Mouse (Mus musculus) CH12.LX (cell line): ENCODE measurements around the gene Ltb. TPM values are rescaled to one million over a fixed set of nuclear protein-coding genes. Genes with fewer than 3 reads are reported as not detected.

Experiments used
- DNase-seq: peaks from one replicate; pipeline ENCODE4 v3.0.0-alpha.2; 2013; ENCODE audit errors: extremely low read depth
- H3K27ac ChIP-seq: 2 replicates; pipeline ENCODE4 v1.5.1; 2012; ENCODE audit warnings: low read depth, mild to moderate bottlenecking, control low read depth, moderate library complexity; ENCODE audit not compliant: insufficient read depth
- H3K27me3 ChIP-seq: replicated peaks from 2 replicates; pipeline ENCODE3; 2012; ENCODE audit warnings: inconsistent platforms
- H3K36me3 ChIP-seq, 2 experiments: replicated peaks in 1 of 2; 2 replicates each; pipeline versions ENCODE3 to v1.6.1; 2012; ENCODE audit warnings: inconsistent platforms in 1 of 2, low read length in 1 of 2, mild to moderate bottlenecking in 1 of 2, mixed read lengths in 1 of 2, moderate library complexity in 1 of 2; ENCODE audit not compliant: control insufficient read depth in 1 of 2, insufficient read depth in 1 of 2
- H3K4me1 ChIP-seq, 2 experiments: 2 replicates each; pipeline ENCODE4 v1.6.1; 2012; ENCODE audit warnings: inconsistent platforms in 1 of 2, moderate library complexity in 1 of 2; ENCODE audit not compliant: insufficient read depth in 2 of 2, control insufficient read depth in 1 of 2
- H3K4me2 ChIP-seq: 2 replicates; pipeline ENCODE4 v1.6.1; 2012; ENCODE audit warnings: low read depth, mild to moderate bottlenecking, control low read depth; ENCODE audit not compliant: poor library complexity, insufficient read depth, severe bottlenecking
- H3K4me3 ChIP-seq, 3 experiments: fragments of 150-350 bp in 1 of 3; sonication (generic) in 1 of 3; replicated peaks in 1 of 3; 2 replicates each; pipeline versions ENCODE3 to v1.5.1; 2011 to 2012; ENCODE audit warnings: low read depth in 2 of 3, low read length in 2 of 3, mild to moderate bottlenecking in 2 of 3, moderate library complexity in 2 of 3, control low read depth in 1 of 3, improper control_type of control experiment in 1 of 3, inconsistent platforms in 1 of 3, mixed read lengths in 1 of 3; ENCODE audit not compliant: poor library complexity in 1 of 3
- H3K79me2 ChIP-seq: replicated peaks from 2 replicates; pipeline ENCODE4 v1.6.1; 2012; ENCODE audit warnings: mild to moderate bottlenecking, moderate library complexity; ENCODE audit not compliant: control insufficient read depth, poor library complexity, insufficient read depth, severe bottlenecking; ENCODE audit errors: extremely low read depth
- H3K9ac ChIP-seq: 2 replicates; pipeline ENCODE4 v1.6.1; 2012; ENCODE audit warnings: low read depth, mild to moderate bottlenecking, control low read depth, moderate library complexity; ENCODE audit not compliant: insufficient read depth
- H3K9me3 ChIP-seq: replicated peaks from 2 replicates; pipeline ENCODE3; 2012; ENCODE audit warnings: low read length, inconsistent platforms, mixed read lengths
- BHLHE40 ChIP-seq: IDR thresholded peaks from 2 replicates; pipeline ENCODE4 v1.6.1; 2011; ENCODE audit warnings: mild to moderate bottlenecking, low read depth, low read length, improper control_type of control experiment
- CHD1 ChIP-seq: IDR thresholded peaks from 2 replicates; pipeline ENCODE4 v1.6.1; 2012; ENCODE audit warnings: low read depth, low read length, improper control_type of control experiment, inconsistent platforms
- CTCF ChIP-seq, 2 experiments: IDR thresholded peaks in 1 of 2; conservative IDR thresholded peaks in 1 of 2; 2 replicates each; pipeline ENCODE4 v1.5.1; 2011 to 2012; ENCODE audit warnings: low read depth in 2 of 2, low read length in 2 of 2, improper control_type of control experiment in 1 of 2, inconsistent platforms in 1 of 2, mild to moderate bottlenecking in 1 of 2, moderate library complexity in 1 of 2
- E2F4 ChIP-seq: IDR thresholded peaks from 2 replicates; pipeline ENCODE4 v1.6.1; 2011; ENCODE audit warnings: low read depth, low read length, improper control_type of control experiment; ENCODE audit not compliant: insufficient replicate concordance
- ETS1 ChIP-seq: conservative IDR thresholded peaks from 2 replicates; pipeline ENCODE4 v1.6.1; 2012; ENCODE audit warnings: low read depth, mild to moderate bottlenecking, inconsistent platforms, low read length, improper control_type of control experiment, moderate library complexity
- HCFC1 ChIP-seq: IDR thresholded peaks from 2 replicates; pipeline ENCODE4 v1.6.1; 2012; ENCODE audit warnings: low read depth, mild to moderate bottlenecking, inconsistent platforms, low read length, improper control_type of control experiment
- JUN ChIP-seq: IDR thresholded peaks from 2 replicates; pipeline ENCODE4 v1.6.1; 2011; ENCODE audit warnings: low read depth, mild to moderate bottlenecking, low read length, improper control_type of control experiment, moderate library complexity; ENCODE audit not compliant: insufficient read depth
- JUND ChIP-seq: conservative IDR thresholded peaks from 2 replicates; pipeline ENCODE4 v1.6.1; 2011; ENCODE audit warnings: low read depth, low read length, improper control_type of control experiment
- KAT2A ChIP-seq: IDR thresholded peaks from 2 replicates; pipeline ENCODE4 v1.6.1; 2012; ENCODE audit warnings: low read length, improper control_type of control experiment, inconsistent platforms; ENCODE audit not compliant: insufficient replicate concordance
- MAFK ChIP-seq: IDR thresholded peaks from 2 replicates; pipeline ENCODE4 v1.6.1; 2011; ENCODE audit warnings: low read length, improper control_type of control experiment; ENCODE audit not compliant: insufficient replicate concordance
- MEF2A ChIP-seq: IDR thresholded peaks from 2 replicates; pipeline ENCODE4 v1.6.1; 2014; ENCODE audit warnings: low read depth, mild to moderate bottlenecking, inconsistent platforms, low read length, improper control_type of control experiment, borderline replicate concordance
- MYC ChIP-seq: IDR thresholded peaks from 2 replicates; pipeline ENCODE4 v1.6.1; 2011; ENCODE audit warnings: low read depth, mild to moderate bottlenecking, improper control_type of control experiment, low read length
- NRF1 ChIP-seq: IDR thresholded peaks from 2 replicates; pipeline ENCODE4 v1.6.1; 2014; ENCODE audit warnings: low read depth, mild to moderate bottlenecking, inconsistent platforms, low read length, improper control_type of control experiment, moderate library complexity
- PAX5 ChIP-seq: IDR thresholded peaks from 2 replicates; pipeline ENCODE4 v1.6.1; 2012; ENCODE audit warnings: low read length, inconsistent platforms, mixed read lengths
- POLR2A ChIP-seq: IDR thresholded peaks from 2 replicates; pipeline ENCODE4 v1.6.1; 2011; ENCODE audit warnings: low read depth, mild to moderate bottlenecking, improper control_type of control experiment, low read length
- RAD21 ChIP-seq: IDR thresholded peaks from 2 replicates; pipeline ENCODE4 v1.6.1; 2011; ENCODE audit warnings: low read depth, mild to moderate bottlenecking, low read length, improper control_type of control experiment, moderate library complexity
- RCOR1 ChIP-seq: conservative IDR thresholded peaks from 2 replicates; pipeline ENCODE4 v1.6.1; 2012; ENCODE audit warnings: low read depth, mild to moderate bottlenecking, inconsistent platforms, low read length, improper control_type of control experiment
- SMC3 ChIP-seq: IDR thresholded peaks from 2 replicates; pipeline ENCODE4 v1.6.1; 2011; ENCODE audit warnings: low read depth, low read length, improper control_type of control experiment
- TCF12 ChIP-seq: IDR thresholded peaks from 2 replicates; pipeline ENCODE4 v1.6.1; 2014; ENCODE audit warnings: low read depth, mild to moderate bottlenecking, inconsistent platforms, low read length, improper control_type of control experiment
- USF1 ChIP-seq: IDR thresholded peaks from 2 replicates; pipeline ENCODE4 v1.6.1; 2014; ENCODE audit warnings: low read depth, mild to moderate bottlenecking, inconsistent platforms, low read length, improper control_type of control experiment
- USF2 ChIP-seq: conservative IDR thresholded peaks from 2 replicates; pipeline ENCODE4 v1.6.1; 2011; ENCODE audit warnings: low read depth, low read length, improper control_type of control experiment
- ZC3H11A ChIP-seq: IDR thresholded peaks from 2 replicates; pipeline ENCODE4 v1.6.1; 2012; ENCODE audit warnings: low read depth, mild to moderate bottlenecking, inconsistent platforms, low read length, improper control_type of control experiment
- ZKSCAN1 ChIP-seq: IDR thresholded peaks from 2 replicates; pipeline ENCODE4 v1.6.1; 2012; ENCODE audit warnings: low read depth, inconsistent platforms, low read length, improper control_type of control experiment, borderline replicate concordance
- ZNF384 ChIP-seq: IDR thresholded peaks from 2 replicates; pipeline ENCODE4 v1.6.1; 2012; ENCODE audit warnings: low read depth, low read length, improper control_type of control experiment, inconsistent platforms
- dilution Hi-C: fragments of 300-500 bp; cut with MboI; formaldehyde crosslinking; loops from 2 replicates; pipeline ENCODE4 v1.14.3; 2020; ENCODE audit warnings: low sequenced_read_pairs; ENCODE audit not compliant: extremely low pct_unique_long_range_greater_than_20kb, extremely low pct_ligation_motif_present
- in situ Hi-C: fragments of 300-500 bp; cut with MboI; formaldehyde crosslinking; loops from 3 replicates; pipeline ENCODE4 v1.14.3; 2019; ENCODE audit warnings: low sequenced_read_pairs, low pct_ligation_motif_present, low pct_unique_long_range_greater_than_20kb, mixed read lengths
- polyA plus RNA-seq: library from polyadenylated mRNA; unstranded; fragments of >175 nt; gene quantifications from 2 replicates; pipeline ENCODE4 v1.2.1, GENCODE M21; 2012; ENCODE audit warnings: low read depth; ENCODE audit not compliant: insufficient read length
- total RNA-seq, 2 experiments: library from RNA; depleted of rRNA; stranded (reverse); fragments of 300-350 nt in 1 of 2; fragments of >200 nt in 1 of 2; gene quantifications; 2 replicates each; pipeline ENCODE4 v1.2.3; 2012 to 2014

Ltb gene
- total and polyA plus RNA-seq, 3 experiments, result 150 to 263 (median 234) TPM

DNA sequence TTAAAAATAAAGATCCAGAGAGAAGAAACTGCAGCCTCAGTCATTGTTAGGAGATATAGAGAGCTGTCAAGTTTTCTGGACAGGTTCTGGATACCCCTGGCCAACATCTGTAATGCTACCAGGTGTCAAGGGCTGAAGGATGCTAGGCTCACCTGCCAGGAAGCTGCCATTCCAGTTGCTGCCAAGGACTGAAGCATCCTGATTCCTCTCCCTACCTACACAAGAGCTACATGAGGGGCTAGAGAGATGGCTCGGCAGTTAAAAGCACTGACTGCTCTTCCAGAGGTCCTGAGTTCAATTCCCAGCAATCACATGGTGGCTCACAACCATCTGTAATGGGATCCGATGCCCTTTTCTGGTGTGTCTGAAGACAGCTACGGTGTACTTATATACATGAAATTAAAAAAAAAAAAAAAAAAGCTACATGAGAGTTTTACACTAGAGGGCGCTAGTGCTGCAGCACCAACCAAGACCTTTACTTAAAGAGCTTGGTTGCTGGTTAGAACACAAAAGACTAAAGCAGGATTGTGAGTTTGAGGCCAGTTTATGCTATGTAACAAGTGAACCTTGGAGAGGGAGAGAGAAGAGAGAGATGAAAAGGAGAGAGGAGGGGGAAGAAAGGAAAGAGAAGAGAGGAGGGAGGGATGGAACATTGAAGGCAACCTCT is 25.6 kb upstream of the Ltb start:
- Histone ChIP-seq H3K4me1 (peaks cover 11 to 44% of the 10 kb centered on the region in 2 experiments), H3K27me3 (no peaks in the 10 kb centered on the region), H3K9ac (no peak overlapping the region), H3K4me2 (no peak overlapping the region), H3K9me3 (no peaks in the 10 kb centered on the region), H3K27ac (no peak overlapping the region), H3K36me3 (peaks cover 0 to 5% of the 10 kb centered on the region in 2 experiments), H3K4me3 (no peak overlapping the region), H3K79me2 (peaks cover 15% of the 10 kb centered on the region)
- dilution Hi-C loops, result no loop called here
- no peak for TF ChIP-seq TCF12
- no peak for TF ChIP-seq POLR2A
- no peak for TF ChIP-seq E2F4
- no peak for TF ChIP-seq ETS1
- TF ChIP-seq SMC3, result peak; percentile 84
- TF ChIP-seq MYC, result no peak
- TF ChIP-seq CTCF (conservative IDR thresholded peaks at IDR 0.05 in 1 of 2, IDR thresholded peaks at IDR 0.05 in 1 of 2; ENCODE audit: low read depth in 2 of 2, low read length in 2 of 2), result peak; percentile 41 to 82; a peak in 2 of 4 replicates
- no peak for TF ChIP-seq JUN
- TF ChIP-seq RCOR1, result no peak
- TF ChIP-seq KAT2A, result no peak
- no peak for TF ChIP-seq HCFC1
- no peak for TF ChIP-seq PAX5
- TF ChIP-seq BHLHE40, result no peak
- TF ChIP-seq USF2, result no peak
- TF ChIP-seq USF1, result no peak
- no peak for TF ChIP-seq NRF1
- TF ChIP-seq ZNF384, result peak; percentile 97
- no peak for TF ChIP-seq CHD1
- no peak for TF ChIP-seq MAFK
- peak; percentile 57; the same call in 1 of the 2 replicates for TF ChIP-seq ZC3H11A
- no peak for TF ChIP-seq JUND
- peak; percentile 81 for TF ChIP-seq RAD21
- no peak for TF ChIP-seq ZKSCAN1
- TF ChIP-seq MEF2A, result no peak
- DNase-seq, result peak; percentile 76
- in situ Hi-C loops, result no loop called here
